ENCODE assay signal across 12 mouse cellular contexts in genomic region chr7:39659597-39659996, GRCm38 (mm10).
DNase-seq lines count a peak whose midpoint lies in the region; ATAC-seq and TF ChIP-seq lines count a peak whose summit lies in the region.
"Had no signal": no experiment of that assay in that cellular context is flagged by ENCODE, and none has a peak within 500 bp of the region (broad histone marks: within the 10 kb centered on the region; RNA-seq: fewer than 3 reads in every experiment).

No protein-coding gene starts in this region.

- H3K9ac ChIP-seq in liver, postnatal 0 days (replicated peaks): no peak overlapping the region
- H3K9ac ChIP-seq in liver, embryonic 11.5 days (ENCODE audit: low read depth, low read length): no peak overlapping the region

- WGBS in liver, postnatal 0 days (ENCODE audit: insufficient replicate concordance): 37% methylated on average over 5 of the region's 5 CpGs
- 28% methylated on average over 5 of the region's 5 CpGs for WGBS in liver, embryonic 11.5 days

- 0 out of 2 replicates have a peak, but pooled peaks cover 4% of the 10 kb centered on the region for H3K4me1 ChIP-seq in liver, postnatal 0 days (ENCODE audit: insufficient read depth)
- no peaks in the 10 kb centered on the region for H3K4me1 ChIP-seq in liver, embryonic 11.5 days (replicated peaks; ENCODE audit: control insufficient read depth, insufficient read depth, low read length)

- TF ChIP-seq CTCF in liver, postnatal 0 days (IDR thresholded peaks at IDR 0.05; ENCODE audit: low read depth): no peak
- TF ChIP-seq CTCF in left cerebral cortex, adult 2 months (IDR thresholded peaks at IDR 0.05): no peak

- peaks cover 4% of the 10 kb centered on the region; the same call in 1 of the 2 replicates for H3K9me3 ChIP-seq in liver, postnatal 0 days (ENCODE audit: low read length)
- H3K9me3 ChIP-seq in liver, embryonic 11.5 days (ENCODE audit: control insufficient read depth, low read length): no peaks in the 10 kb centered on the region

- intact Hi-C loops in heart, postnatal 36 days (cut with DNase I): no loop called here
- intact Hi-C loops in left cerebral cortex, adult 2 months (cut with DNase I): no loop called here
- intact Hi-C loops in left cerebral cortex, postnatal 14 days (cut with DNase I): no loop called here

- TF ChIP-seq EP300 in liver, postnatal 0 days (IDR thresholded peaks at IDR 0.05; ENCODE audit: low read depth): no peak

- no peaks in the 10 kb centered on the region for H3K36me3 ChIP-seq in liver, postnatal 0 days (replicated peaks; ENCODE audit: insufficient read depth, low read length)
- no peaks in the 10 kb centered on the region for H3K36me3 ChIP-seq in liver, embryonic 11.5 days (ENCODE audit: control insufficient read depth, insufficient read depth, low read length)
- H3K36me3 ChIP-seq: hindbrain, embryonic 10.5 days had no signal

- no peak overlapping the region for H3K27ac ChIP-seq in liver, postnatal 0 days (ENCODE audit: low read depth)
- H3K27ac ChIP-seq in liver, embryonic 11.5 days (ENCODE audit: low read depth, low read length): no peak overlapping the region
- no peak overlapping the region for H3K27ac ChIP-seq in left cerebral cortex, adult 2 months
- H3K27ac ChIP-seq: hindbrain, embryonic 10.5 days had no signal

- H3K4me2 ChIP-seq in liver, postnatal 0 days (ENCODE audit: low read depth, low read length): no peak overlapping the region
- H3K4me2 ChIP-seq in liver, embryonic 11.5 days: no peak overlapping the region

- peak; percentile 10; the same call in 1 of the 2 replicates for ATAC-seq in liver, postnatal 0 days
- ATAC-seq in liver, embryonic 11.5 days (replicated peaks; ENCODE audit: low FRiP score): no peak
- ATAC-seq in granulocyte monocyte progenitor cell, adult 5-6 weeks (replicated peaks; ENCODE audit: poor library complexity, severe bottlenecking): peak; percentile 27
- peak; percentile 44 for ATAC-seq in megakaryocyte progenitor cell, adult 5-6 weeks (replicated peaks; ENCODE audit: poor library complexity)
- ATAC-seq: forebrain, embryonic 16.5 days had no signal

- H3K27me3 ChIP-seq in liver, postnatal 0 days (ENCODE audit: insufficient read depth, low read length): no peaks in the 10 kb centered on the region
- no peaks in the 10 kb centered on the region for H3K27me3 ChIP-seq in liver, embryonic 11.5 days (replicated peaks; ENCODE audit: control insufficient read depth, insufficient read depth, low read length)

- DNase-seq in liver, postnatal 0 days: peak; percentile 20
- DNase-seq in liver, embryonic 11.5 days (ENCODE audit: low spot score): no peak
- peak; percentile 18 to 27 for DNase-seq in heart, postnatal 36 days
- DNase-seq in left cerebral cortex, adult 2 months (ENCODE audit: extremely low spot score in 1 of 2, low spot score in 2 of 2): no peak
- DNase-seq in left cerebral cortex, postnatal 14 days (ENCODE audit: low spot score in 2 of 2): no peak
- DNase-seq: adrenal gland, adult 2 months; left cerebral cortex, postnatal 4 days had no signal

- H3K4me3 ChIP-seq in liver, postnatal 0 days (ENCODE audit: low read depth, low read length): no peak overlapping the region
- no peak overlapping the region for H3K4me3 ChIP-seq in liver, embryonic 11.5 days (ENCODE audit: low read depth, low read length)
- no peak overlapping the region for H3K4me3 ChIP-seq in left cerebral cortex, adult 2 months
- H3K4me3 ChIP-seq: hindbrain, embryonic 10.5 days; myocyte had no signal

Comparison
In these comparisons a context has a peak if more than half of its experiments do, and no peak if none do; other contexts are left out.
1. DNase-seq: peak in liver, postnatal 0 days (single experiment) and heart, postnatal 36 days (2 of 2); none in liver, embryonic 11.5 days (single experiment), left cerebral cortex, adult 2 months (0 of 2) and left cerebral cortex, postnatal 14 days (0 of 2).